Mouse (Mus musculus) cerebellum, adult 2 months (tissue): ENCODE measurements around the gene Lcn5.

Experiments
- CTCF ChIP-seq: fragments of 200-500 bp; IDR thresholded peaks from 2 replicates; pipeline ENCODE4 v1.5.1; 2011; ENCODE audit warnings: low read depth, mild to moderate bottlenecking, control low read depth, low read length, moderate library complexity, borderline replicate concordance; ENCODE audit not compliant: insufficient read depth
- POLR2A ChIP-seq: fragments of 200-500 bp; IDR thresholded peaks from 2 replicates; pipeline ENCODE4 v1.6.1; 2011; ENCODE audit warnings: low read length, control low read depth, borderline replicate concordance; ENCODE audit not compliant: insufficient read depth

DNA sequence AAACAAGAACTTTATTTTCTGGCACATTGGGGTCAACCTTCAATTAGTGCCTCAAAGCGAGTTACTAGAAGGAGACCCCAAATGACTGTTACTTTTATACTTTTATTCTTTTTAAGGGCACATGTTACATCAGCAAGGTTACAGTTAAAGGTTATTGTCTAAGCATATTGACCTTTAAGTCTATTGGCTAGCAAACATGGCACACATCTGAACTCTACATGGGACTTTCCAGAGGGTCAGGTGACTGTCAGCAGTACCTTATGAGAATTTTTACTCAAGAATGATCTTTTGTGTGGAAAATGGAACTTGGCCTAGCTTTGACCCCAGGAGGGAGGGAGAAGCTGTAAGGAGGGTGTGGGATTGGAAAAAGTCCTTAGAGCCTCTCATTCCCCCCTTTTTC, 8.8 kb downstream of the Lcn5 start:
- TF ChIP-seq POLR2A, result no peak
- TF ChIP-seq CTCF, result no peak
